Mouse (Mus musculus) lung, postnatal 0 days (tissue): ENCODE data around the gene Hc. TPM values are rescaled to one million over a fixed set of nuclear protein-coding genes. Genes with fewer than 3 reads are reported as not detected.
A peak's percentile ranks its signal among the peaks of the same experiment; 100 is the strongest.

ENCODE experiments used
- ATAC-seq: fragments of 200-750 bp; cut with Nextera tagmentation; 2 replicates; pipeline ENCODE4 v1.8.0; 2017; ENCODE audit warnings: moderate library complexity
- DNase-seq: peaks from one replicate; pipeline ENCODE4 v3.0.0-alpha.2; 2016; ENCODE audit warnings: low spot score
- H3K27ac ChIP-seq: fragments of 300-500 bp; sonication (generic); 2 replicates; pipeline ENCODE4 v1.5.1; 2014; ENCODE audit warnings: antibody characterized with exemption, mild to moderate bottlenecking, low read length, mixed read lengths
- H3K27me3 ChIP-seq: fragments of 300-500 bp; sonication (generic); replicated peaks from 2 replicates; pipeline ENCODE4 v1.6.1; 2014; ENCODE audit warnings: low read length, mixed read lengths; ENCODE audit not compliant: insufficient read depth
- H3K36me3 ChIP-seq: fragments of 300-500 bp; sonication (generic); 2 replicates; pipeline ENCODE4 v1.6.1; 2014; ENCODE audit warnings: low read length, mixed read lengths; ENCODE audit not compliant: insufficient read depth
- H3K4me1 ChIP-seq: fragments of 300-500 bp; sonication (generic); 2 replicates; pipeline ENCODE4 v1.6.1; 2014; ENCODE audit warnings: antibody characterized with exemption, low read depth, low read length, mixed read lengths; ENCODE audit not compliant: insufficient read depth
- H3K4me2 ChIP-seq: fragments of 300-500 bp; sonication (generic); replicated peaks from 2 replicates; pipeline ENCODE4 v1.6.1; 2014; ENCODE audit warnings: low read depth, mild to moderate bottlenecking, low read length, moderate library complexity, mixed read lengths
- H3K4me3 ChIP-seq: fragments of 300-500 bp; sonication (generic); 2 replicates; pipeline ENCODE4 v1.5.1; 2014; ENCODE audit warnings: low read depth, low read length
- H3K9ac ChIP-seq: fragments of 300-500 bp; sonication (generic); replicated peaks from 2 replicates; pipeline ENCODE4 v1.6.1; 2014; ENCODE audit warnings: low read depth, mild to moderate bottlenecking
- H3K9me3 ChIP-seq: fragments of 300-500 bp; sonication (generic); 2 replicates; pipeline ENCODE4 v1.6.1; 2016; ENCODE audit warnings: low read length, mixed read lengths
- CTCF ChIP-seq: IDR thresholded peaks from 2 replicates; pipeline ENCODE4 v1.5.1; 2016; ENCODE audit warnings: antibody characterized with exemption, mild to moderate bottlenecking
- EP300 ChIP-seq: IDR thresholded peaks from 2 replicates; pipeline ENCODE4 v1.6.1; 2016; ENCODE audit warnings: antibody characterized with exemption, mild to moderate bottlenecking, control low read depth
- WGBS: fragments of 180-500 bp; shearing (Covaris S2); extraction: QIAGEN DNeasy Blood & Tissue Kit; methylation state at CpG from one replicate; pipeline ENCODE4 v1.1.7; 2014; 5-methylcytosine and 5-hydroxymethylcytosine counted together
- polyA plus RNA-seq: library from polyadenylated mRNA; unstranded; fragments of >200 nt; fragmentation: Nextera tagmentation; extraction: Ambion mirVana; gene quantifications from 2 replicates; pipeline ENCODE4 v1.2.1, GENCODE M21; 2015

Gene Hc
- polyA plus RNA-seq, 1 experiment from 2014 or later: 149 TPM

DNA sequence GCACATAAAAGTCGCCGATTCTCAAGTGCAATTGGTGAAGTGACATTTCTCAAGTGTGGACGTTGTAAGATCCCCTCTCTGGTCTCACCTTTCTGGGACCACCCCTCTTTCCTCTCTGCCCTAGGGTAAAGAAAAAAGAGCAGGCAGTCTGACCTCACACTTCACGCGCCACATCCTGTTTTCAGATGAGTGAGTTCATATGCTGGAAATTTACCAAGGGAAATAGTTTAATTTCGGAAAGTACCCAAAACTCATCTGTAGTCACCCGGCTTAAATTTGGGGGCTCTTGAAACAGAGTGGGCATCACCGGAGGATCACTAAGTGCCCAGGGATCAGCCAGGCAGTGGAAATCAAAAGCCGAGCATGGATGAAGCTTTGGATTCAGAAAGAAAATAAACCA is 98.3 kb downstream of the Hc start:
- WGBS: 49% methylated on average over 9 of the region's 9 CpGs
- Histone ChIP-seq H3K27ac (no peak overlapping the region), H3K9me3 (no peaks in the 10 kb centered on the region), H3K27me3 (no peaks in the 10 kb centered on the region), H3K9ac (no peak overlapping the region), H3K4me1 (no peaks in the 10 kb centered on the region; the same call in 1 of the 2 replicates), H3K36me3 (no peaks in the 10 kb centered on the region), H3K4me2 (no peak overlapping the region), H3K4me3 (no peak overlapping the region)
- ATAC-seq: no peak
- TF ChIP-seq CTCF (no peak), EP300 (no peak)
- peak; percentile 25 for DNase-seq

- WGBS: 65% methylated on average over 2 of the region's 2 CpGs
- Histone ChIP-seq H3K4me1 (no peaks in the 10 kb centered on the region; the same call in 1 of the 2 replicates), H3K4me2 (no peak overlapping the region), H3K9me3 (no peaks in the 10 kb centered on the region), H3K9ac (no peak overlapping the region), H3K4me3 (no peak overlapping the region), H3K27ac (0 out of 2 replicates have a peak overlapping the region, but pooled peaks have one; percentile 87), H3K36me3 (no peaks in the 10 kb centered on the region), H3K27me3 (no peaks in the 10 kb centered on the region)
- ATAC-seq: no peak
- no peak for TF ChIP-seq CTCF
- no peak for TF ChIP-seq EP300
- no peak for DNase-seq
These were observed 99.0 kb downstream of the Hc start for GRCm38 (mm10) chr2:34962211-34962610.

- WGBS: 10% methylated on average over 19 of the region's 20 CpGs
- H3K9me3 ChIP-seq: no peaks in the 10 kb centered on the region
- DNase-seq: peak; percentile 78
- peak within 1 kb of the TSS; percentile 44 for H3K9ac ChIP-seq
- H3K36me3 ChIP-seq: no peaks in the 10 kb centered on the region
- H3K27me3 ChIP-seq: no peaks in the 10 kb centered on the region
- no peaks in the 10 kb centered on the region; the same call in 1 of the 2 replicates for H3K4me1 ChIP-seq
- peak within 1 kb of the TSS; percentile 87 for H3K27ac ChIP-seq
- H3K4me3 ChIP-seq: peak within 1 kb of the TSS; percentile 37
- peak within 1 kb of the TSS; percentile 71 for H3K4me2 ChIP-seq
- TF ChIP-seq CTCF (peak; percentile 29), EP300 (no peak)
- peak; percentile 89 for ATAC-seq
These were observed 99.7 kb downstream of the Hc start, which contains the start of gene Traf1 for GRCm38 (mm10) chr2:34961481-34962036. Gene Traf1, minus strand, starts transcription at chr2:34961772.

- Histone ChIP-seq H3K4me1 (no peaks in the 10 kb centered on the region; the same call in 1 of the 2 replicates), H3K4me2 (peak overlapping the region; percentile 71), H3K27ac (peak overlapping the region; percentile 87), H3K36me3 (no peaks in the 10 kb centered on the region), H3K9ac (peak overlapping the region; percentile 44), H3K9me3 (no peaks in the 10 kb centered on the region), H3K27me3 (no peaks in the 10 kb centered on the region), H3K4me3 (peak overlapping the region; percentile 37)
- no peak for TF ChIP-seq EP300
- no peak for TF ChIP-seq CTCF
- DNase-seq (no peak), ATAC-seq (peak; percentile 5; the same call in 1 of the 2 replicates)
- 51% methylated on average over 6 of the region's 6 CpGs for WGBS
These were observed 100.3 kb downstream of the Hc start for GRCm38 (mm10) chr2:34960966-34961365.

DNA sequence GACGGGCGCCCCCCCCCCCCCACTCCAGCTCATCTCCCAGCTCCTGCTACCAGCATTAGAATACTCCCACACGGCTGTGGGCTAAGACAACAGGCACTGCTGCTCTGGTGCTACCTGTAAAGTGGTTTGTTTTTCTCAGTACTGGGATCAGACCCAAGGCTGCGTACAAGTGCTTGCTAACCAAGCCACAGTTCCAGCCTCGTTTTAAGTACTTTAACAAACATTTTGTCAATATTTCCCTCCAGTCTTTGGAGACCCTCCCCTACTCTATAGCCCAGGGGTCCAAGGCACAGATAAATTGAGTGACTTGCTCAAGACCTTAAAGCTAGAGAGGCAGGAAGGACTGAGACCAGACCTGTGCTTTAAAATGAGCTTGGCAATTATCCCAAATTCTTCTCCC is 100.8 kb downstream of the Hc start:
- DNase-seq (peak; percentile 70), ATAC-seq (peak; percentile 55)
- H3K27ac ChIP-seq: peak overlapping the region; percentile 87
- TF ChIP-seq CTCF (no peak), EP300 (no peak)
- H3K9me3 ChIP-seq: no peaks in the 10 kb centered on the region
- no peaks in the 10 kb centered on the region; the same call in 1 of the 2 replicates for H3K4me1 ChIP-seq
- no peaks in the 10 kb centered on the region for H3K27me3 ChIP-seq
- H3K36me3 ChIP-seq: no peaks in the 10 kb centered on the region
- 0 out of 2 replicates have a peak overlapping the region, but pooled peaks have one; percentile 44 for H3K9ac ChIP-seq
- H3K4me2 ChIP-seq: peak overlapping the region; percentile 71
- 50% methylated on average over 3 of the region's 5 CpGs for WGBS
- peak overlapping the region; percentile 37 for H3K4me3 ChIP-seq

- 81% methylated on average over 7 of the region's 7 CpGs for WGBS
- Histone ChIP-seq H3K4me3 (no peak overlapping the region), H3K4me2 (no peak overlapping the region), H3K9me3 (no peaks in the 10 kb centered on the region), H3K36me3 (no peaks in the 10 kb centered on the region), H3K4me1 (no peaks in the 10 kb centered on the region; the same call in 1 of the 2 replicates), H3K27ac (no peak overlapping the region), H3K9ac (no peak overlapping the region), H3K27me3 (no peaks in the 10 kb centered on the region)
- DNase-seq (no peak), ATAC-seq (no peak)
- TF ChIP-seq CTCF (no peak), EP300 (no peak)
These were observed 102.7 kb downstream of the Hc start for GRCm38 (mm10) chr2:34958582-34958981.
